Mouse (Mus musculus) stomach, postnatal 0 days (tissue): ENCODE data around the gene Abcc5. TPM values are rescaled to one million over a fixed set of nuclear protein-coding genes. Genes with fewer than 3 reads are reported as not detected.
"Not testable (repeated sequence)": the region's sequence is repeated elsewhere in the genome, so short reads cannot be mapped to it uniquely, and the experiment has no call there.

Experiments
- ATAC-seq: fragments of 200-750 bp; cut with Nextera tagmentation; 2 replicates; pipeline ENCODE4 v1.8.0; 2017; ENCODE audit not compliant: low FRiP score, low TSS enrichment
- DNase-seq: peaks from one replicate; pipeline ENCODE4 v3.0.0-alpha.2; 2016; ENCODE audit warnings: low spot score
- H3K27ac ChIP-seq: fragments of 300-500 bp; sonication (generic); replicated peaks from 2 replicates; pipeline ENCODE4 v1.5.1; 2014; ENCODE audit warnings: mild to moderate bottlenecking, control low read depth
- H3K27me3 ChIP-seq: fragments of 300-500 bp; sonication (generic); 2 replicates; pipeline ENCODE4 v1.6.1; 2014; ENCODE audit warnings: low read length; ENCODE audit not compliant: control insufficient read depth, insufficient read depth
- H3K36me3 ChIP-seq: fragments of 300-500 bp; sonication (generic); 2 replicates; pipeline ENCODE4 v1.6.1; 2014; ENCODE audit warnings: low read length, mixed read lengths; ENCODE audit not compliant: control insufficient read depth, insufficient read depth
- H3K4me1 ChIP-seq: fragments of 300-500 bp; sonication (generic); replicated peaks from 2 replicates; pipeline ENCODE4 v1.6.1; 2014; ENCODE audit warnings: antibody characterized with exemption; ENCODE audit not compliant: control insufficient read depth, insufficient read depth
- H3K4me2 ChIP-seq: fragments of 300-500 bp; sonication (generic); replicated peaks from 2 replicates; pipeline ENCODE4 v1.6.1; 2014; ENCODE audit warnings: low read depth, mild to moderate bottlenecking, control low read depth, moderate library complexity
- H3K4me3 ChIP-seq: fragments of 300-500 bp; sonication (generic); 2 replicates; pipeline ENCODE4 v1.5.1; 2014; ENCODE audit warnings: low read depth, low read length, control low read depth
- H3K9ac ChIP-seq: fragments of 300-500 bp; sonication (generic); 2 replicates; pipeline ENCODE4 v1.6.1; 2014; ENCODE audit warnings: mild to moderate bottlenecking, low read length, control low read depth, mixed read lengths
- H3K9me3 ChIP-seq: fragments of 300-500 bp; sonication (generic); 2 replicates; pipeline ENCODE4 v1.6.1; 2016; ENCODE audit warnings: low read length; ENCODE audit not compliant: control insufficient read depth
- CTCF ChIP-seq: IDR thresholded peaks from 2 replicates; pipeline ENCODE4 v1.5.1; 2016; ENCODE audit warnings: antibody characterized with exemption, low read depth, mild to moderate bottlenecking, moderate library complexity
- EP300 ChIP-seq: optimal IDR thresholded peaks from 2 replicates; pipeline ENCODE3; 2016; ENCODE audit warnings: antibody characterized with exemption
- WGBS: fragments of 180-500 bp; shearing (Covaris S2); extraction: QIAGEN DNeasy Blood & Tissue Kit; methylation state at CpG from one replicate; pipeline ENCODE4 v1.1.7; 2014; 5-methylcytosine and 5-hydroxymethylcytosine counted together
- polyA plus RNA-seq: library from polyadenylated mRNA; unstranded; fragments of >200 nt; fragmentation: Nextera tagmentation; extraction: Ambion mirVana; gene quantifications from 2 replicates; pipeline ENCODE4 v1.2.1, GENCODE M21; 2015

Gene Abcc5
- polyA plus RNA-seq, 1 experiment from 2014 or later = 15.9 TPM

DNA sequence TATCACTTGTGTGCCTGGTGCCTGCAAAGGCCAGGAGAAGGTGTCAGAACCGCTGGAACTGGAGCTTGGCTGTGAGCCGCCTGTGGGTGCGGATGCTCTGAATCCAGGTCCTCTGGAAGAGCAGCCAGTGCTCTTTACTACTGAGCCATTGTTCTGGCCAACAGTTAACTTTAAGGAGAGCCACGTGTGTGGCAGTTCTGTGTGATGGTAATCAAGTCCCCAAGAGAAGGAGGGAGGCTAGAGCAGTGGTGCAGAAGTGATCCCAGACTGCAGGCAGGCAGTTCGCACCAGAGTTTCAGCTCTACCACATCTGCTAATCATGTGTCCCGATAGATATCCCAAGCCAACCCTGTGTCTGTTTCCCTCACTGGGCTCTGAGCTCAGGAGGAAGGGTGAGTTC lies 36.0 kb downstream of the Abcc5 start:
- Histone ChIP-seq H3K4me2 (no peak overlapping the region), H3K9ac (no peak overlapping the region), H3K4me3 (no peak overlapping the region), H3K27ac (no peak overlapping the region), H3K9me3 (no peaks in the 10 kb centered on the region), H3K4me1 (no peaks in the 10 kb centered on the region), H3K27me3 (no peaks in the 10 kb centered on the region), H3K36me3 (peaks cover 16% of the 10 kb centered on the region)
- TF ChIP-seq CTCF (no peak), EP300 (no peak)
- ATAC-seq (no peak), DNase-seq (no peak)
- WGBS = 80% methylated on average over 6 of the region's 6 CpGs

DNA sequence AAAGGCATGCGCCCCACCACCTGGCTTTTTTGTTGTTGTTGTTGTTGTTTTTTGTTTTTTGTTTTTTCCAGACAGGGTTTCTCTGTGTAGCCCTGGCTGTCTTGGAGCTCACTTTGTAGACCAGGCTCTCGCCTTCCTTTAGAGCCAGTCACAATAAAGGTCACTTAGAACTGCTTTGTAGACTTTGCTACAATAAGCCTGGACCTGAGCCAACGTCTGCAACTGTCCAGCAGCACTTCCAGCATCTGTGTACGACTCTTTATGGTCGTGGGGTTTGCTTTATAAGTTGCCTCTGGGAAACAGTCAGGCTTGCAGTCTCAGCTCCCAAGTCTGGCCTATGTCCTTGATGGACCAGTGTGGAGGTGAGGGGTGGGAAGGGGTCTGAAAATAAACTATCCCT lies 45.2 kb downstream of the Abcc5 start:
- WGBS = 55% methylated on average over 5 of the region's 5 CpGs
- DNase-seq = no peak
- TF ChIP-seq CTCF = no peak
- no peak for TF ChIP-seq EP300
- H3K27ac ChIP-seq = no peak overlapping the region
- H3K4me1 ChIP-seq = no peaks in the 10 kb centered on the region
- H3K27me3 ChIP-seq = no peaks in the 10 kb centered on the region
- no peak for ATAC-seq
- no peaks in the 10 kb centered on the region for H3K9me3 ChIP-seq
- no peak overlapping the region for H3K9ac ChIP-seq
- no peak overlapping the region for H3K4me2 ChIP-seq
- H3K4me3 ChIP-seq = no peak overlapping the region
- H3K36me3 ChIP-seq = peaks cover 7% of the 10 kb centered on the region

DNA sequence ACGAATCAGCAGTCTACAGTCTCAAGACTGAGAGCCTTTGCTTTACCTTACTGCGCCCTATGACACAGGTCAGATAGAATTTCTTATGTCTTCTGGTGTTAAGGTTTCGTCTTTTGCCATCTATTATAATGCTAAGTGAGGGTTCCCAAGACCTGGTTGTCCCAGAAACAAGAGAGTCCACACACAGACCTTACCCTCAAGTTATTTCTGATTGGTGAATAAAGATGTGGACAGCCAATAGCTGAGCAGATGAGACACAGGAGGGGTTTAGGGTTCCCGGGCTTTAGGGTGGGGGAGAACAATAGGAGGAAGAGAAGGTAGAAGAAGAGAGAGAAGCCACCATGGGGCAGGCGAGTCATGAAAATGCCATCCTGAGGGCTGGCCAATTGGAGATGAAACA lies 50.9 kb downstream of the Abcc5 start:
- peaks cover 12% of the 10 kb centered on the region for H3K36me3 ChIP-seq
- no peak overlapping the region for H3K4me3 ChIP-seq
- H3K4me1 ChIP-seq = no peaks in the 10 kb centered on the region
- DNase-seq (no peak), ATAC-seq (no peak)
- H3K9me3 ChIP-seq = no peaks in the 10 kb centered on the region
- WGBS = 88% methylated on average over 5 of the region's 5 CpGs
- H3K27me3 ChIP-seq = no peaks in the 10 kb centered on the region
- no peak overlapping the region for H3K4me2 ChIP-seq
- no peak overlapping the region for H3K9ac ChIP-seq
- no peak for TF ChIP-seq CTCF
- H3K27ac ChIP-seq = no peak overlapping the region

DNA sequence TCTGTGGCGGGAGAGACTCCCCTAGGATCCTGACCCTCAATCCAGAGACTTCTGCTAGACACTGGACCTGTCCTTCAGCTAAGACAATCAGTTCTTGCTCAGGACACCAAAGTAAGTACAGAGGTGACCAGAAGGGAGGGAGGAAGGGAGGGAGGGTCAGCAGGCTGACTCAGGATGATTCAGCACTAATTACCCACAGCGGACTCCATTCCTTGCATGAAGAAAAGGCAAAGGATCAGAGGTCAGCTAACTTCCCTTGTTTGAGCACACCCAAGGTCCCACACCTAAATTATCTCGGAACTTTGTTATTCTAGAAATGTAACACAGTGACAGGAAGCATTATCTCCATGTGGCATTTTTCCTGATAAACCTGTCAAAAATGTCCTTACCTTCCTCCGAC lies 54.5 kb downstream of the Abcc5 start:
- no peak overlapping the region for H3K9ac ChIP-seq
- DNase-seq = peak; percentile 44
- H3K4me3 ChIP-seq = no peak overlapping the region
- H3K36me3 ChIP-seq = peaks cover 18% of the 10 kb centered on the region
- no peaks in the 10 kb centered on the region for H3K27me3 ChIP-seq
- no peak overlapping the region for H3K4me2 ChIP-seq
- no peak overlapping the region for H3K27ac ChIP-seq
- ATAC-seq = peak; percentile 83
- TF ChIP-seq CTCF = no peak
- TF ChIP-seq EP300 = no peak
- no peaks in the 10 kb centered on the region for H3K9me3 ChIP-seq
- 56% methylated on average over 4 of the region's 4 CpGs for WGBS
- H3K4me1 ChIP-seq = no peaks in the 10 kb centered on the region

DNA sequence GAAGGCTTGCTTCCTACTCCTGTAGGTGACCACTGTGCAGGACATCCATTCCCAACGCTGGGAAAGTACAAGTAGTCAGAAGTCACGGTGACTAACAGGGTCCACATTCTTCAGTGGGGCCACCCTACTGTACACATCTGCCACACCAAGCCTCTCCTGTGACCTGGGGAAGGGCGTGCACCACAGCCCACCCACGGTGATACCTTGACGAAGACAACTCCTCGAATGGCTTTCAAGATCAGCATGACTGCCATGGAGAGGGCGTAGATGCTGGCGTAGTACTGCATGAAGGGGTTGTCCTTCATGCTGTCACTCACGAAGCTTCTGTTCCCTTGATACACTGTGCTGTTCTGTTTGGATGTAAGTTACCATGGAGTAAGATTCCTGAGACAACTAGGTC lies 58.0 kb downstream of the Abcc5 start:
- WGBS = 88% methylated on average over 9 of the region's 9 CpGs
- H3K27me3 ChIP-seq = no peaks in the 10 kb centered on the region
- no peak for DNase-seq
- H3K36me3 ChIP-seq = peaks cover 24% of the 10 kb centered on the region
- no peak overlapping the region for H3K9ac ChIP-seq
- TF ChIP-seq CTCF (no peak), EP300 (no peak)
- no peak overlapping the region for H3K4me3 ChIP-seq
- H3K9me3 ChIP-seq = no peaks in the 10 kb centered on the region
- H3K4me2 ChIP-seq = no peak overlapping the region
- no peaks in the 10 kb centered on the region for H3K4me1 ChIP-seq
- no peak for ATAC-seq
- H3K27ac ChIP-seq = no peak overlapping the region

DNA sequence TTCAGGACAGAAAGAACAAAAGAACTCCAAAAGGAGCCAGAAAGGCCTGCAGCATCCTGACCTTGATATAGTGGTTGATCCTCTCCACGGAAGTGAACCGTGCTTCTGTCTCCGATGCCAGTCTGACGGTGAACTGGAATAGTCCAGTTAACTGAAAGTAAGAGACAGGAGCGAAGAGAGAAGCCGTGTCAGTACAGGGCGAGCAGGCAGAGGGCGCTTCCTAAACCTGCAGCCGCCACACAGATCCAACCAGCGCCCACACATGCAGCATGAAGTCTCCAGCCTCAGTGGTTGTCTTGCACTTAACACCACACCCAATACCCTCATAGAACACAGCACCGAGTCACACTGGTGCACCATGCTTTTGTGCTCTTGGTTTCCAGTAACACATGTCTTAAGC lies 64.1 kb downstream of the Abcc5 start:
- H3K9ac ChIP-seq = no peak overlapping the region
- DNase-seq (no peak), ATAC-seq (no peak)
- H3K4me1 ChIP-seq = no peaks in the 10 kb centered on the region
- no peaks in the 10 kb centered on the region for H3K9me3 ChIP-seq
- H3K4me2 ChIP-seq = no peak overlapping the region
- no peak for TF ChIP-seq EP300
- TF ChIP-seq CTCF = no peak
- no peaks in the 10 kb centered on the region for H3K27me3 ChIP-seq
- no peak overlapping the region for H3K4me3 ChIP-seq
- 91% methylated on average over 11 of the region's 11 CpGs for WGBS
- peaks cover 16% of the 10 kb centered on the region for H3K36me3 ChIP-seq
- no peak overlapping the region for H3K27ac ChIP-seq

DNA sequence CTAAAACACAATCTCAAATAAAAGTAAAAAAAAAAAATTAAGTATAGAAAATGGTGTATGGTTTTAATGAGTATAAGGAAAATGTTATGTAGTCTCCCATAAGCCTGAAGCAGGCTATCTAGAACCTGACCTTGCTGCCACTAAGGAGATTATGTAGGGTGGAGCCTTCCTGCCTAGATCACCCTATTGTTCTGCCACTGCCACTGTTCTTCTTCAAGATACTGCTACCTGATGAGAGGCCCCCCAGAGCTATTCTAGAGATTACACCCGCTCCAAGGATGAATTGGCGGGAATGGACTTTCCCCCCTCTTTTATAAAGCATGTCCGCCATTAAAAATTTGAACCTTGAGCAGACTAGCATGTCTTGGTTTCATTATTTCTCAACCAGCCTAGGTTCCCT lies 64.7 kb downstream of the Abcc5 start:
- H3K36me3 ChIP-seq = peaks cover 19% of the 10 kb centered on the region

More for the DNA sequence above, 64.7 kb downstream of the Abcc5 start:
- not testable (repeated sequence) for H3K9ac ChIP-seq, H3K27me3 ChIP-seq, ATAC-seq, DNase-seq, H3K4me3 ChIP-seq, H3K27ac ChIP-seq, H3K4me1 ChIP-seq, H3K9me3 ChIP-seq, H3K4me2 ChIP-seq
- WGBS = 93% methylated on average over 3 of the region's 3 CpGs
